Mouse (Mus musculus) forelimb bud, embryonic 11.5 days (tissue): ENCODE data around the gene Leng9.

Experiments used
- DNase-seq: peaks from one replicate; pipeline ENCODE4 v3.0.0-alpha.2; 2012; ENCODE audit warnings: low read depth, low spot score

Gene Leng9

GRCm38 (mm10) chr7:4124856-4125255, 25.3 kb downstream of the Leng9 start:
- DNase-seq, result no peak

- DNase-seq, result peak; percentile 31
Measured at GRCm38 (mm10) chr7:4124315-4124759, 25.8 kb downstream of the Leng9 start.

DNA sequence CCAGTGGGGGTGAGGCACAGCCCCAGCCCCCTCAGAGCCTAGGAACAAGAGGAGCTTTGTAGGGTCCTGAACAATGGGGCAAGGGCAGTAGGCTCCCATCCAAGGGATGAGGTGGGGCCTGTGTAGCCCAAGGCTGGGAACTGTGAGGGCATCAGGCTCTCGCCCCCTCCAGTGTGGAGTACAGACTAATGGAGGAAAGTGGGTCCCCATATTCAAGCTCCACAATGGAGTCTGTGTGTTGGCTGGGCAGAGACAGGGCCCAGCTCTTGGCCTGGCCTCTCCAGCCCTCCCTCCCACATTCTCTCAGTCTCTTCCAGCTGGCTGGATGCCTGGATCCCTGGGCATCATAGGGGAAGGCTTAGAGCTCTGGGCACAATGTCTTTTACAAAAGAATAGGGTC, 26.4 kb downstream of the Leng9 start:
- no peak for DNase-seq

DNA sequence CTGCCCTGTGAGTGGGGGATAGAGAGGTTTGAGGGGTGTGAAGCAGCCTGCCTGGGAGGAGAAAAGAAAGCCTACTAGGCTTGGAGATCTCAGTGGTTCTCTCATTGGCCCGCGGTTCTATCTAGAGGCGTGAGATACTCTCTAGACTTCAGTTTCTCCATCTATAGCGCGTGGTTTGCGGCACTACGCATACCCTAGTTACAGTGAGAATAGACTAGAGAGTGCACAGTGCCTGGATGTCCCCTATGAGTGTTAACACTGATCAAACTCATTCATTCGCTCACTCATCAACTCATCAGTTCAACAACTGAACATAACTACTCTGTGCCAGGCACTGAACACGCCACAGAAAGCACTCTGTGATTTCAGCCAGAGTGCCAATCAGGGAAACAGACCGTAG, 27.4 kb downstream of the Leng9 start:
- DNase-seq, result no peak

- no peak for DNase-seq
Measured at GRCm38 (mm10) chr7:4122076-4122768, 28.0 kb downstream of the Leng9 start.

DNA sequence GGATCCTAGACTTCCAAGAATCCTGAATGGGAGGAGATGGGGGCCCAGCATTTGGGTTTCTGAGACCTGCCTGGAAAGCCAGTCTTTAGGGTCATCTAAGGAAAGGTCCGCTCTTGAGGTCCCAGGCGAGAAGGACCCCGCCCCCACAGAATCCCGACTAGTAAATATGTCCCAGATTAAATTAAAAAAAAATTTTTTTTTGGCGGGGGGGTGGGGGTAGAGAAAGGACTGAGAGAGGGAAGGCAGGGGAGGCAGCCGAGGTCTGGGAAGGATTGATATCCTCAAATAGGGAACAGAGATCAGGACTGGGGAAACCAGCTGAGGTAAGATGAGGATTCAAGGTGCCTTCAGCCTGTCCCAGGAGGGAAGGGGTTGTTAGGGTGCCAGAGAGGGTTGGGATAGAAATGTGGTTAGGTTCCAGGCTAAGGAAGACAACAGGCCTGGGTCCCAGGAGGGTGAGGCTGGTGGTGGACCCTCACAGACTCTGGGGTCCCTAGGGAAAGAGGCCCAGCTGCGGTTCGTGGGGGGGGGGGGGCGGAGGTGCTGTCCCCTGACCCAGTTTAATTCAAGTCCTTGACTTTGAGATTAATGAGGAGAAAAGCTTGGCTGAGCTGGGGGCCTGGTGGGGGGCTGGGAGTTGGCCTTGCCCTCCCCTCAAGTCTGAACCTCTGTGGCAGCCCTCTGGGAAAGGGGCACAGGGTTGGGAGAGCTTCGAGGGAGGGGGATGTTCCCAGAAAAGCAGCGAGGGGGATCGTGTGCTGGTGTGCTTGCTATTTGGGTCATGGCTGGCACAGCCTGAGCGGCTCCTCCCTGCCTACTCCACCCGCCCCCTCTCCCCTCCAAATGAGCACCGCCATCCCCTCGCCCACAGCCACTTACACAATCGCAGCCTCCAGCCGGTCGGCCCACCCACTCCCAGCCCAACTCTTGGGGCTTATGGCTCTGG, 29.9 kb downstream of the Leng9 start:
- no peak for DNase-seq

DNA sequence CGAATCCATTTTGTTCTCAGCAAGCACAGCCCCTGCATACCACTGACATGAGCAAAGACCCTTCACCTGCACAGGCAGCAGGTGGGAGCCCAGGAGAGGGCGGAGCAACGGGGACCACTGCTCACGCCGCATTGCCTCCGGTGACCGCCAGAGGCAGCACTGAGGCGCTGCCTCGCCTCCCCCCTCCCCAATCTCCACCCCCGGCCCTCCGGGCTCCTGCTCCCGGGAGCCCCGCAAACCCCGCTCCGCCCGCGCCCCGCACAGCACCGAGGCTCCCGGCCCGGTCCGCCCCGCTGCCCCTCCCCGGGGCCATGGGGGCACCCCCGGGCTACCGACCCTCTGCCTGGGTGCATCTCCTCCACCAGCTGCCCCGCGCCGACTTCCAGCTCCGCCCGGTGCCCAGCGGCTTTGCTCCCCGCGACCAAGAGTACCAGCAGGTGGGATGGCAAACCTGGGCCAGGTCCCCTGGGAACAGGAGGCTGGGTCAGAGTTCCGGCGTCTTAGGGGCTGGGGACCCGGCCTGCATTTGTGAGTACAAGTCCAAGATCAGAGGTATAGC, 30.8 kb downstream of the Leng9 start, which contains the start of gene Ttyh1:
Gene Ttyh1, plus strand, starts transcription at position 65 of the 559 bp plus-strand sequence.
- DNase-seq, result peak; percentile 41

GRCm38 (mm10) chr7:4117050-4117814, 32.9 kb downstream of the Leng9 start:
- no peak for DNase-seq

DNA sequence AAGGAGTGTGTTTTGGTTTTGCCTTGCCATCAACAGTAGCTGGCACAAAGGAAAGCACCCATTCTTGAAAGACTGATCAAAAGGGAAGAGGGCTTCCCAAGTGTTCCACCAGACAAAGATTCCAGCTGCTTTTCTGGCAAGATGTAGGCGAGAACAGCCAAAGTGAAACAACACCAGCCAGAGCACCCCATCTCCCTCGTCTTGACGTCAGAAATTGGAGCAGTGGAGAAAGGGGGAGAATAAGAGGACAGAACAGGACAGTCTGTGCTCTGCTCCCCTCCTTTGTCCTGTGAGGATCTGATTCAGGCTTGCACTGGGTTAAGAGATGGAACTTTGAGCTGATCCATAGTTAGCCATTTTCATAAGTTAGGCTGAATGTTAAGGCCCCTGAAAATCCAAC, 38.4 kb downstream of the Leng9 start:
- no peak for DNase-seq

- peak; percentile 51 for DNase-seq
Measured at GRCm38 (mm10) chr7:4103411-4103810, 46.8 kb downstream of the Leng9 start.

DNA sequence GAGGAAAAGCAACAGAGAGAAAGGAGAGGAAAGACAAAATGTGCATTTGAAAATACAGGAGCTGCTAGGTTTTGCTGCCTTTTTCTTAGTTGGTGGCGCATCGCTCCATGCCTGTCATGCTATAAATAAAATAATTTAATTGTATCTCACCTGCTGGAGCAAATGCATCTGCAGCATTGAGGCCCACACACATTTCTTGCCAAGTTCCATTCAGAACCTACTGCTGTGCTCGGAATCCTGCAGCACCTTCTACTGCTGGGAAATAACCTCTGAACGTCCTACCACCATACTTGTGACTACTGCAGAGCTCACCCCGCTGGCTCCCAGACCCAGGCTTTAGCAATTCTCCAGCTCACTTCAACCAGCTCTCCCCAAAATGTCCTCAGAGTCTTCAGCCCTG, 49.0 kb downstream of the Leng9 start:
- no peak for DNase-seq

GRCm38 (mm10) chr7:4098832-4099231, 51.3 kb downstream of the Leng9 start:
- DNase-seq, result no peak

GRCm38 (mm10) chr7:4098301-4098700, 51.9 kb downstream of the Leng9 start:
- DNase-seq, result no peak
